In genomic region chr12:73046607-73047180, GRCm38 (mm10) we compare ENCODE assay signal across 7 mouse cellular contexts. TPM values are rescaled to one million over a fixed set of nuclear protein-coding genes. Genes with fewer than 3 reads are reported as not detected.
DNase-seq lines count a peak whose midpoint lies in the region; ATAC-seq and TF ChIP-seq lines count a peak whose summit lies in the region.

No protein-coding gene starts in this region.

- DNase-seq in adrenal gland, adult 8-10 months: peak; percentile 49
- DNase-seq in stomach, postnatal 0 days (ENCODE audit: low spot score): peak; percentile 77

- H3K4me2 ChIP-seq in forebrain, embryonic 15.5 days (replicated peaks): peak overlapping the region; percentile 44
- H3K4me2 ChIP-seq in limb, embryonic 12.5 days: peak overlapping the region; percentile 75
- H3K4me2 ChIP-seq in midbrain, embryonic 12.5 days (replicated peaks): peak overlapping the region; percentile 49
- H3K4me2 ChIP-seq in stomach, postnatal 0 days (replicated peaks; ENCODE audit: low read depth): peak overlapping the region; percentile 66

- peak; percentile 86 for ATAC-seq in forebrain, embryonic 15.5 days (replicated peaks)
- peak; percentile 63 to 73 for ATAC-seq in hematopoietic stem cell, adult 5-6 weeks (replicated peaks in 1 of 2; ENCODE audit: insufficient read depth in 1 of 2, low FRiP score in 2 of 2, low TSS enrichment in 1 of 2, low read depth in 1 of 2, poor library complexity in 2 of 2, severe bottlenecking in 2 of 2)
- ATAC-seq in limb, embryonic 12.5 days (ENCODE audit: insufficient number of reproducible peaks, insufficient read depth, low FRiP score, low TSS enrichment, low read depth): peak; percentile 86
- ATAC-seq in midbrain, embryonic 12.5 days (ENCODE audit: low FRiP score, low read depth): peak; percentile 85
- peak; percentile 74 for ATAC-seq in stomach, postnatal 0 days (ENCODE audit: low FRiP score, low TSS enrichment)

- peak overlapping the region; percentile 58; the same call in 1 of the 2 replicates for H3K9ac ChIP-seq in ES-Bruce4 (ENCODE audit: low read depth, poor library complexity, severe bottlenecking)
- H3K9ac ChIP-seq in forebrain, embryonic 15.5 days (replicated peaks): no peak overlapping the region
- H3K9ac ChIP-seq in limb, embryonic 12.5 days (replicated peaks): peak overlapping the region; percentile 92
- H3K9ac ChIP-seq in midbrain, embryonic 12.5 days (replicated peaks): no peak overlapping the region
- H3K9ac ChIP-seq in stomach, postnatal 0 days (ENCODE audit: low read length): no peak overlapping the region

- H3K4me3 ChIP-seq in ES-Bruce4 (ENCODE audit: low read depth, low read length): peak overlapping the region; percentile 80
- peak overlapping the region; percentile 29 for H3K4me3 ChIP-seq in forebrain, embryonic 15.5 days
- peak overlapping the region; percentile 80 for H3K4me3 ChIP-seq in limb, embryonic 12.5 days (replicated peaks)
- H3K4me3 ChIP-seq in midbrain, embryonic 12.5 days: peak overlapping the region; percentile 38
- H3K4me3 ChIP-seq in stomach, postnatal 0 days (ENCODE audit: low read depth, low read length): peak overlapping the region; percentile 42

- no peaks in the 10 kb centered on the region for H3K4me1 ChIP-seq in ES-Bruce4 (ENCODE audit: control insufficient read depth, insufficient read depth, low read length)
- peaks cover 30% of the 10 kb centered on the region for H3K4me1 ChIP-seq in forebrain, embryonic 15.5 days
- H3K4me1 ChIP-seq in limb, embryonic 12.5 days (replicated peaks): peaks cover 36% of the 10 kb centered on the region
- H3K4me1 ChIP-seq in midbrain, embryonic 12.5 days: peaks cover 24% of the 10 kb centered on the region
- 0 out of 2 replicates have a peak, but pooled peaks cover 4% of the 10 kb centered on the region for H3K4me1 ChIP-seq in stomach, postnatal 0 days (replicated peaks; ENCODE audit: control insufficient read depth, insufficient read depth)

- no peaks in the 10 kb centered on the region for H3K36me3 ChIP-seq in ES-Bruce4 (ENCODE audit: control insufficient read depth, insufficient read depth, low read length, poor library complexity, severe bottlenecking)
- no peaks in the 10 kb centered on the region for H3K36me3 ChIP-seq in forebrain, embryonic 15.5 days
- H3K36me3 ChIP-seq in limb, embryonic 12.5 days: peaks cover 5% of the 10 kb centered on the region; the same call in 1 of the 2 replicates
- no peaks in the 10 kb centered on the region for H3K36me3 ChIP-seq in midbrain, embryonic 12.5 days
- no peaks in the 10 kb centered on the region for H3K36me3 ChIP-seq in stomach, postnatal 0 days (ENCODE audit: control insufficient read depth, insufficient read depth, low read length)

- H3K9me3 ChIP-seq in ES-Bruce4 (replicated peaks; ENCODE audit: control insufficient read depth, insufficient read depth, low read length, poor library complexity, severe bottlenecking): no peaks in the 10 kb centered on the region
- no peaks in the 10 kb centered on the region for H3K9me3 ChIP-seq in forebrain, embryonic 15.5 days
- H3K9me3 ChIP-seq in limb, embryonic 12.5 days: no peaks in the 10 kb centered on the region
- no peaks in the 10 kb centered on the region for H3K9me3 ChIP-seq in midbrain, embryonic 12.5 days
- no peaks in the 10 kb centered on the region for H3K9me3 ChIP-seq in stomach, postnatal 0 days (ENCODE audit: control insufficient read depth, low read length)

- H3K27me3 ChIP-seq in ES-Bruce4 (ENCODE audit: control insufficient read depth, insufficient read depth, low read length, poor library complexity, severe bottlenecking): peaks cover 44% of the 10 kb centered on the region
- peaks cover 96% of the 10 kb centered on the region for H3K27me3 ChIP-seq in forebrain, embryonic 15.5 days
- H3K27me3 ChIP-seq in limb, embryonic 12.5 days: peaks cover 83% of the 10 kb centered on the region
- peaks cover 88% of the 10 kb centered on the region for H3K27me3 ChIP-seq in midbrain, embryonic 12.5 days
- peaks cover 22% of the 10 kb centered on the region for H3K27me3 ChIP-seq in stomach, postnatal 0 days (ENCODE audit: control insufficient read depth, insufficient read depth, low read length)

- H3K27ac ChIP-seq in ES-Bruce4 (ENCODE audit: insufficient read depth, low read length): no peak overlapping the region
- no peak overlapping the region for H3K27ac ChIP-seq in forebrain, embryonic 15.5 days (replicated peaks)
- H3K27ac ChIP-seq in limb, embryonic 12.5 days: peak overlapping the region; percentile 94
- H3K27ac ChIP-seq in midbrain, embryonic 12.5 days (replicated peaks): no peak overlapping the region
- no peak overlapping the region for H3K27ac ChIP-seq in stomach, postnatal 0 days (replicated peaks)

- no peak for TF ChIP-seq EP300 in ES-Bruce4 (IDR thresholded peaks at IDR 0.05; ENCODE audit: insufficient read depth, low read depth, low read length)
- TF ChIP-seq EP300 in stomach, postnatal 0 days (optimal IDR thresholded peaks at IDR 0.05): no peak

- no peak for TF ChIP-seq POLR2A in ES-Bruce4 (IDR thresholded peaks at IDR 0.05; ENCODE audit: insufficient read depth, low read length)

- TF ChIP-seq CTCF in ES-Bruce4 (IDR thresholded peaks at IDR 0.05; ENCODE audit: low read depth, low read length): no peak
- TF ChIP-seq CTCF in stomach, postnatal 0 days (IDR thresholded peaks at IDR 0.05; ENCODE audit: low read depth): 0 out of 2 replicates have a peak, but pooled peaks have one; percentile 21

- WGBS in forebrain, embryonic 15.5 days: under 1% methylated on average over 38 of the region's 38 CpGs
- WGBS in limb, embryonic 12.5 days: under 1% methylated on average over 38 of the region's 38 CpGs
- under 1% methylated on average over 37 of the region's 38 CpGs for WGBS in midbrain, embryonic 12.5 days
- WGBS in stomach, postnatal 0 days: under 1% methylated on average over 38 of the region's 38 CpGs

RNA-seq across cellular contexts. Expression of gene Six1, which starts 7.0 kb away (rescaled TPM):
- 2.9 and 3.5 TPM in 2 replicates for polyA plus RNA-seq in ES-Bruce4 (2011; ENCODE audit: insufficient read depth, insufficient read length, low read depth, missing spikeins)
- total RNA-seq in adrenal gland, adult 8-10 months (2022): 1 to 10 TPM in 3 of 4 experiments, under 1 TPM in 1; 0.94 to 2.3 (median 1.3) TPM
- polyA plus RNA-seq in forebrain, embryonic 15.5 days (2015; fragmentation: Nextera tagmentation; extraction: Ambion mirVana): 0.25 and 0.29 TPM in 2 replicates
- total RNA-seq in hematopoietic stem cell, adult 5-6 weeks (2017): not detected in 2 replicates
- 60.3 and 72.1 TPM in 2 replicates for polyA plus RNA-seq in limb, embryonic 12.5 days (2016; fragmentation: Nextera tagmentation; extraction: Ambion mirVana)
- polyA plus RNA-seq in midbrain, embryonic 12.5 days (2016; fragmentation: Nextera tagmentation; extraction: Ambion mirVana): 7.8 and 13.6 TPM in 2 replicates
- 0.02 and 0.10 TPM in 2 replicates for polyA plus RNA-seq in stomach, postnatal 0 days (2015; fragmentation: Nextera tagmentation; extraction: Ambion mirVana)

Comparison
In these comparisons a context has a peak if more than half of its experiments do, and no peak if none do; other contexts are left out.
1. H3K4me3 ChIP-seq: peak in every context shown above with its lines; median percentile 80 in ES-Bruce4; 80 in limb, embryonic 12.5 days; 42 in stomach, postnatal 0 days; 38 in midbrain, embryonic 12.5 days; 29 in forebrain, embryonic 15.5 days.
2. H3K9ac ChIP-seq: peak in ES-Bruce4 (single experiment) and limb, embryonic 12.5 days (single experiment); none in forebrain, embryonic 15.5 days (single experiment), midbrain, embryonic 12.5 days (single experiment) and stomach, postnatal 0 days (single experiment).
3. Peak in every context shown above with its lines, with median percentiles within 50 percentile points of each other: ATAC-seq and H3K4me2 ChIP-seq.